Mouse (Mus musculus) liver, adult 2 months (tissue): ENCODE results near the gene Cul1. TPM values are rescaled to one million over a fixed set of nuclear protein-coding genes. Genes with fewer than 3 reads are reported as not detected.

ENCODE experiments used
- DNase-seq: peaks from one replicate; pipeline ENCODE4 v3.0.0-alpha.2; 2011; ENCODE audit warnings: low read depth, low spot score; ENCODE audit errors: extremely low read depth
- H3K27ac ChIP-seq: fragments of 200-500 bp; replicated peaks from 2 replicates; pipeline ENCODE4 v1.5.1; 2012; ENCODE audit warnings: low read depth, mild to moderate bottlenecking, control low read depth, inconsistent platforms, low read length; ENCODE audit not compliant: insufficient read depth
- H3K27me3 ChIP-seq: fragments of 200-500 bp; 2 replicates; pipeline ENCODE4 v1.6.1; 2012; ENCODE audit warnings: mild to moderate bottlenecking, moderate library complexity, low read length, inconsistent platforms; ENCODE audit not compliant: control insufficient read depth, insufficient read depth
- H3K36me3 ChIP-seq: fragments of 200-500 bp; 2 replicates; pipeline ENCODE4 v1.6.1; 2012; ENCODE audit warnings: low read length, inconsistent platforms; ENCODE audit not compliant: control insufficient read depth, insufficient read depth
- H3K4me1 ChIP-seq: fragments of 200-500 bp; 2 replicates; pipeline ENCODE4 v1.6.1; 2011; ENCODE audit warnings: low read length; ENCODE audit not compliant: control insufficient read depth, insufficient read depth
- H3K4me3 ChIP-seq: fragments of 200-500 bp; 2 replicates; pipeline ENCODE4 v1.5.1; 2011; ENCODE audit warnings: low read depth, mild to moderate bottlenecking, control low read depth, low read length, moderate library complexity; ENCODE audit not compliant: insufficient read depth
- H3K79me2 ChIP-seq: fragments of 200-500 bp; 2 replicates; pipeline ENCODE4 v1.6.1; 2012; ENCODE audit warnings: inconsistent platforms, mild to moderate bottlenecking, low read length, moderate library complexity; ENCODE audit not compliant: control insufficient read depth, insufficient read depth
- H3K9ac ChIP-seq: fragments of 200-500 bp; 2 replicates; pipeline ENCODE4 v1.6.1; 2012; ENCODE audit warnings: low read depth, mild to moderate bottlenecking, control low read depth, inconsistent platforms, low read length
- CTCF ChIP-seq: fragments of 200-500 bp; IDR thresholded peaks from 2 replicates; pipeline ENCODE4 v1.5.1; 2011; ENCODE audit warnings: low read depth, low read length, control low read depth
- POLR2A ChIP-seq: fragments of 200-500 bp; IDR thresholded peaks from 2 replicates; pipeline ENCODE4 v1.6.1; 2011; ENCODE audit warnings: low read length, control low read depth; ENCODE audit not compliant: insufficient read depth; ENCODE audit errors: extremely low read depth
- WGBS: fragments of 180-500 bp; shearing (Covaris S2); methylation state at CpG from one replicate; pipeline ENCODE4 v1.1.7; 2018; 5-methylcytosine and 5-hydroxymethylcytosine counted together
- polyA plus RNA-seq: library from polyadenylated mRNA; depleted of rRNA; stranded (reverse); fragments of >200 nt; gene quantifications from 2 replicates; pipeline ENCODE4 v1.2.3, GENCODE M21; 2012; rRNA removed
- total RNA-seq: library from RNA; depleted of rRNA; stranded (reverse); fragments of >200 nt; gene quantifications from 2 replicates; pipeline ENCODE4 v1.2.3, GENCODE M21; 2014; rRNA removed

The Cul1 gene
- total RNA-seq: 51.0 and 55.0 TPM in 2 replicates
- polyA plus RNA-seq: 13.5 and 15.4 TPM in 2 replicates

- no peak for DNase-seq
- Histone ChIP-seq H3K79me2 (peaks cover 10% of the 10 kb centered on the region; the same call in 1 of the 2 replicates), H3K36me3 (no peaks in the 10 kb centered on the region), H3K4me3 (peak within 1 kb of the TSS; percentile 96), H3K27me3 (no peaks in the 10 kb centered on the region), H3K9ac (peak within 1 kb of the TSS; percentile 98), H3K4me1 (peaks cover 8% of the 10 kb centered on the region; the same call in 1 of the 2 replicates), H3K27ac (peak within 1 kb of the TSS; percentile 85)
- WGBS: 42% methylated on average over 2 of the region's 2 CpGs
- TF ChIP-seq CTCF (no peak), POLR2A (no peak)
These were observed at the start of gene Cul1 for GRCm38 (mm10) chr6:47453098-47453497. Gene Cul1 (plus strand): TSS chr6:47453398.

- TF ChIP-seq POLR2A (no peak), CTCF (no peak)
- H3K27me3 ChIP-seq: no peaks in the 10 kb centered on the region; the same call in 1 of the 2 replicates
- no peaks in the 10 kb centered on the region for H3K79me2 ChIP-seq
- peak; percentile 88 for DNase-seq
- H3K27ac ChIP-seq: peak overlapping the region; percentile 90
- H3K9ac ChIP-seq: no peak overlapping the region
- 37% methylated on average over 11 of the region's 11 CpGs for WGBS
- no peaks in the 10 kb centered on the region for H3K36me3 ChIP-seq
- H3K4me3 ChIP-seq: no peak overlapping the region
- H3K4me1 ChIP-seq: peaks cover 6% of the 10 kb centered on the region; the same call in 1 of the 2 replicates
These were observed 48.5 kb upstream of the Cul1 start for GRCm38 (mm10) chr6:47404419-47405382.

GRCm38 (mm10) chr6:47412886-47413606 lies 40.2 kb upstream of the Cul1 start:
- Histone ChIP-seq H3K4me3 (no peak overlapping the region), H3K27me3 (no peaks in the 10 kb centered on the region), H3K9ac (no peak overlapping the region), H3K36me3 (no peaks in the 10 kb centered on the region), H3K27ac (no peak overlapping the region), H3K4me1 (no peaks in the 10 kb centered on the region), H3K79me2 (no peaks in the 10 kb centered on the region)
- TF ChIP-seq CTCF (no peak), POLR2A (no peak)
- WGBS: 33% methylated on average over 4 of the region's 4 CpGs
- no peak for DNase-seq

GRCm38 (mm10) chr6:47413656-47414055 lies 39.5 kb upstream of the Cul1 start:
- Histone ChIP-seq H3K9ac (no peak overlapping the region), H3K27me3 (no peaks in the 10 kb centered on the region), H3K79me2 (no peaks in the 10 kb centered on the region), H3K36me3 (no peaks in the 10 kb centered on the region), H3K4me3 (no peak overlapping the region), H3K4me1 (no peaks in the 10 kb centered on the region), H3K27ac (no peak overlapping the region)
- TF ChIP-seq CTCF (no peak), POLR2A (no peak)
- WGBS: 48% methylated on average over 2 of the region's 2 CpGs
- no peak for DNase-seq

- Histone ChIP-seq H3K9ac (no peak overlapping the region), H3K27ac (no peak overlapping the region), H3K4me3 (no peak overlapping the region), H3K79me2 (no peaks in the 10 kb centered on the region), H3K4me1 (no peaks in the 10 kb centered on the region), H3K27me3 (no peaks in the 10 kb centered on the region), H3K36me3 (no peaks in the 10 kb centered on the region)
- WGBS: 81% methylated on average over 3 of the region's 3 CpGs
- DNase-seq: no peak
- TF ChIP-seq CTCF (no peak), POLR2A (no peak)
These were observed 34.5 kb upstream of the Cul1 start for GRCm38 (mm10) chr6:47418691-47419090.
